Mouse (Mus musculus): ENCODE results near the gene Ifngr2.

The Ifngr2 gene

DNA sequence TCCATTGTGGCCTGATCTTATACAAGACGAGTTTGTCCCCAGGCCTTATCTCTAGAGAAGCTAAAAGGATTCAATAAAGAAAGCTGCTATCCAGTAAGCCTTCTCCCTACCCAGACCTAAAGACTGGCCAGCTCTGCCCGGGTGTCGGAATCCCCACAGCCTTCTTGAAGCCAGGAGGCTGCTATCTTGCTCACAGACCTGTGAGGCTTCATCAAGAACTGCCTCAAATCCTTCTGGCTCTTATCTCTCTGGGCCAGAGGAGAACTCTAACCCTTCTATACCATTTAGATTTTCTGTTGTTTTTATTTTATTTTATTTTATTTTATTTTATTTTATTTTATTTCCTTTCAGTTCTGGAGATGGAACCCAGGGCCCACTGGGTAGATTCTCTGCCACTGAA lies 9.8 kb upstream of the Ifngr2 start:
- no peak for DNase-seq

DNA sequence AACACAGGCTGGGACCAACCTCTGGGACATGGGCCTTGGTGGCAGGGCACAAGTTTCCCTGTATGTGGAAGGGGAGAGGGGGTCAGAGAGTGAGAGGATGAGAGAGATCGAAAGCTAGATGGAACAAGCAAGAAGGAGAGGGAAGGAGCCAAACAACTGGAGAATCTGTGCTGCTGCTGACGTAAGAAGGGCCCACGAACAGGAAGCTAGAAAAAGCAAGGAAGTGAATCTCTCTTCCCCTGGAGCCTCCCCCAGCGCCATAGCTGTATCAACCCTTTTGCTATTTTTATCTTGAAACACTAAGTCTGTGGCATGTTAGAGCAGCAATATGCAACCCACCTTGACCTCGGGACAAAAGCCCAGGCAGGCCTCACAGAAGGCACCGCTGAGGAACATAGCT lies 8.8 kb upstream of the Ifngr2 start:
- DNase-seq, result no peak

DNA sequence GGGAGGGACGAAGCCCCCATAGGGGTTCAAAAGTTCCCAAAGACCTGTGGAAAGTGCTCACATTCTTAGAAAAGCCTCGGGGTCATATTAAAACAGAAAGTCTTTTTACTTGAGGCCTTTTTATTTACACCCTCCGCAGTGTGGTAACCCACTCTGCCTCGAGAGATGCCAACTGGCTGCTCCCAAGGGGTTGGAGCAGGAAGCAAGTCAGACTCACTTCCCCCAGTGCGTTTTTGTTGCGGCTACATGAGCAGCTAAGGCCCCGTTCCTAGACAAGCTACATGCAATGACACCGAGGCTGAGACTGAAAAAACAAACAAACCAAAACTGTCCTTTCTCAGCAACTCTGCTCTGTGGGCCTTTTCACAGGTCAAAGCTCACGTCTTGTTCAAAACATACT lies 8.4 kb upstream of the Ifngr2 start:
- DNase-seq, result no peak

DNA sequence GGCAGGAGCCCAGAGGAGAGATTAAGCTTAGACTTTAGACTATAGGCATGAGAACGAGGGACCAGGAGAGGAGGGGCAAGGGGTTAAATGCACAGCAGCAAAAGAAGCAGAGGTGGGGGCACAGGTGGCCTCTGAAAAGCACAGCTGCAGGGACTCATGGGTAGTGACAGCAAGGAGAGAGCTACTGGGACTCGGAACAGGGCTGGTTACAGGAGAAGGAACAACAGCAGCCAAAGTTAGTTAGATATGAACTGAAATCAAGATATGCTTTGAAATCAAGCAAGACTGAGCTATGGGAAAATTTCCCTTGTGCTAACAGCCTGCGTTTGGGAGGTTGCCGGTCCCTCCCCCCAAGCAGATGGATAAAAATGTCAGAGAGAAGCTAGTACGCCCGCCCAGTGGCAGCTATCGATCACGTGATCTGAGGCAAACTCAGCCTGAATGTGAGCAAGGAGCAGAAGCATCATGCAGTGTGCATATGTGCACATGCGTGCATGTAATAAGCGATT lies 5.2 kb upstream of the Ifngr2 start:
- peak in 1 of 2 experiments; percentile 31 for DNase-seq

DNA sequence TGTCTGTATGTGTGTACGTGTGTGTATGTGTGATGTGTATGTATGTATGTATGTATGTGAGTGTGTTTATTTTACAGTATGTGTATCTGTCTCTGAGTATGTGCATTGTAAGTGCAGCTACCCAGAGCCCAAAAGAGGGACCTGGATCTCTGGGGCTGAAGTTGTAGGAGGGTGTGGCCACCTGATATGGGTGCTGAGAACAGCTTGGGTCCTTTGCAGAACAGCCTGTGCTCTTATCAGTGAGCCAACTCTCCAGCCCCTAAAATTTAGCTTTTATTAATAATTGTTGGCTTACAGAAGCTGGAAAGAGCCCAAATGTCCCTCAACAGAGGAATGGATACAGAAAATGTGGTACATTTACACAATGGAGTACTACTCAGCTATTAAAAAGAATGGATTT lies 3.3 kb upstream of the Ifngr2 start:
- no peak for DNase-seq

- DNase-seq, result no peak
Observed at GRCm38 (mm10) chr16:91545597-91546281, 1.1 kb upstream of the Ifngr2 start.

- peak in 1 of 2 experiments; percentile 22 for DNase-seq
Observed at GRCm38 (mm10) chr16:91546391-91546835, 459 bp upstream of the Ifngr2 start.

DNA sequence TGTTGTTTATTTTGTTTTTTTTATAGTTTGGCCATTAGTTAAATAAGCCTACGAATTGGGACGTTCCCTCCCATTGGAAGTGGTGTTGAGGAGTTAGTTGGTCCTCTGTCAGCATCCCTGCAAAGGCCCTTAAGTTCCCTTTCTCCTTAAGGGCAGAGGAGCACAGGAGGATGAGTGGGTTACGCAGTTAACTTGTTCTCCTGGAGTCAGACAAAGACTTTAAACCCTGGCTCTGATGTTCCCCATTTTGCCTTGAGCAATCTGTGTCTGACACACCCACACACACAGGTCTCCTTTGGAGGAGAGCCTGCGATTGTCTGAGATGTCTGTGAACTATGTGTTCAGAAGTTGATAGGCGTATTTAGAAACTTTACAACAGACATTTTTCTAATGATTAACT lies 1.1 kb downstream of the Ifngr2 start:
- DNase-seq, result no peak

GRCm38 (mm10) chr16:91548586-91548985 lies 1.7 kb downstream of the Ifngr2 start:
- no peak for DNase-seq

DNA sequence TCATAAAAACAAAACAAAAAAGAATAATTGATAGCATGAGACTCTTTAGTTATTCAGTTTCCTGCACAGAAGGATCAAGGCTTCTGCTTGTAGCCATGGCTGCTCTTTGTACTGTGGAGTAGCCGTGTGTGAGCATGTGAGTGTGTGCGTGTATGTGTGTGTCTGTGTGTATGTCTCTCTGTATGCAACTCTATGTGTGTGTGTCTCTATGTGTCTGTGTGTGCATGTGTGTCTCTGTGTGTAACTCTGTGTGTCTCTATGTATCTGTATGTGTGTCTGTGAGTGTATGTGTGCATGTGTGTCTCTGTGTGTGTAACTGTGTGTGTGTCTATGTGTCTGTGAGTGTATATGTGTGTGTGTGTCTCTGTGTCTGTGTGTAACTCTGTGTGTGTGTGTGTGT lies 2.1 kb downstream of the Ifngr2 start:
- DNase-seq, result no peak

DNA sequence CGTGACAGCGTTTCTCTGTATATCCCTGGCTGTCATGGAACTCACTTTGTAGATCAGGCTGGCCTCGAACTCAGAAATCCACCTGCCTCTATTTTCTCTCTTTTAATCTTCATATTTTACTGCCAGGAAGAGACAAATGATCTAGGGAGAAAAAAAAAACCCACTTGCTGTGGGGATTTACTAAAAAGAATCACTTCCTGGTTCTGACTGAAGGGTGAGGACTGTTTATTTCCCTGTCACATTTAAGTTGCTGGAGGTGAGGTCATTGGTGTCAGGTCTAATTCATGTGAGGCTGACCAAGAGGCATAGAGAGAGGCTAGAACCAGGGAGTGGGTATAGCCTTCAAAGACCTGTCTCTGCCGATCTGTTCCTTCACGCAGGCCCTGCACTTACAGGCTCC lies 2.7 kb downstream of the Ifngr2 start:
- no peak for DNase-seq

GRCm38 (mm10) chr16:91551081-91551524 lies 4.2 kb downstream of the Ifngr2 start:
- no peak for DNase-seq

- no peak for DNase-seq
Observed at GRCm38 (mm10) chr16:91552072-91552471, 5.2 kb downstream of the Ifngr2 start.

- DNase-seq, result peak; percentile 27 to 40
Observed at GRCm38 (mm10) chr16:91553625-91554024, 6.8 kb downstream of the Ifngr2 start.

DNA sequence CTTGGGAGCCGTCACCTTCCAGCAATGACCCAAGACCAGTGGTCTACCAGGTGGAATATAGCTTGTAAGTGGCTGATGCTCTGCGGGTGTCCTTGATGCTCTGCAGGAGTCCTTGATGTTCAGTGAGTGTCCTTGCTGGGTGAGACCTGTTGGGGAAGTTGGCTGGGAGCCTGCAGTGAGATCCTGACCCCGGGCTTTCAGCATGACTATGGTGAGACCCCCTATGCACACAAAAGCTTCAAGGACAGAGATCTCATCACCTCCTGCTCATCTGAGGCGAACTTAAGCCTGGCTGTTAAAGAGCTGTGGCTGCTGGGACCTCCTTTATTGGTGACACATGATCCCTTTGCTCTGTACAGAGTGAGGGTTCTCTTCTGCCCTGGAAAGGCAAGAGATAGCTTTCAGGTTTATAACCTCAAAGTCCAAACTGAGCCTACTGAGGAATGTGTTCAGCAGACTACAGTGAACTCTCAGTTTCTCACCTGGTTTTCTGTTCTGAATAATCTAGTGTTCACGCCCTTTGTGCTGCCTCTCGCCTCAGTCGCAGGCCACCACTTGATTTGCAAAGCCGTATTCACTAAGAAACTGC lies 8.2 kb downstream of the Ifngr2 start:
- no peak for DNase-seq

- no peak for DNase-seq
Observed at GRCm38 (mm10) chr16:91556659-91557058, 9.8 kb downstream of the Ifngr2 start.

- no peak for DNase-seq
Observed at GRCm38 (mm10) chr16:91557214-91557613, 10.3 kb downstream of the Ifngr2 start.

GRCm38 (mm10) chr16:91557693-91558092 lies 10.8 kb downstream of the Ifngr2 start:
- DNase-seq, result no peak

- DNase-seq, result peak; percentile 53 to 67
Observed at GRCm38 (mm10) chr16:91561099-91561498, 14.2 kb downstream of the Ifngr2 start.

DNA sequence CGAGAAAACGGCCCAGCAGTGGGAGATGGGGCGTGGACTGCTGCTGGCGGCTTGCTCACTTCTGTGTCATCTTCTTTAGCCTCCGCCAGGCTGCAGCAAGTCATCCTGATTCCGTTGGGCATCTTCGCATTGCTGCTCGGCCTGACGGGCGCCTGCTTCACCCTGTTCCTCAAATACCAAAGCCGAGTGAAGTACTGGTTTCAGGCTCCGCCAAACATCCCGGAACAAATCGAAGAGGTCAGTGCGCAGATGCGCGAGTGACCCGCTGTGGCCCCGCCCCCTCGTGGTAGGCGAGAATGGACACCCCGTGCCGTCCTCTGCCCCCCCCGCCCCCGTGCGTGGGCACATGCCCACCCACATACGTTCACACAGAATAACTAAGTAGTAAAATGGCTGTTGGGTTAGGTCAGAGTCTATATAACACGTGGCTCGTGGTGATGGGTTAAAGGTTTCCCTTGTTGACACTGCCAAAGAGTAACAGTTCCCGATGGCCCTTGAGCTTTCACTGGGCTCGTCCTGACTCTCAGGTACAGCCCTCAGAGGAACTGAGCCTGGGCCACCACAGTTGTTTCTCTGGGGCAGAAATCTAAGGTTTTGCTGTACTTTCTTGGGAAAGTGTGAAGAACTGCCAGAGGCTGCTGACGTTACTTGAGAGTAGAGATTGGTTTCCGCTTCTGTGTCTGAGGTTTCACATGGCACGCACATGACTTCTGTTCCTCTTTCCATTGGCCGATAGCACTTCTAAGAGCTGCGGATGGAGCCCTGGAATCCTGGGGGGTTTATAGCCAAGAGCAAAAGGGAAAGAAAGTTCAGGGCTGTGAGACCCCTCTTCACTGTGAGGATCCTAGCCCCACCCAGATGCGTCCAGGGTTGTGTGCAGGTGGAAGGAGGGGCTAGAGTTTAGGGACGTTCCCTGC lies 14.9 kb downstream of the Ifngr2 start:
- DNase-seq, result no peak

DNA sequence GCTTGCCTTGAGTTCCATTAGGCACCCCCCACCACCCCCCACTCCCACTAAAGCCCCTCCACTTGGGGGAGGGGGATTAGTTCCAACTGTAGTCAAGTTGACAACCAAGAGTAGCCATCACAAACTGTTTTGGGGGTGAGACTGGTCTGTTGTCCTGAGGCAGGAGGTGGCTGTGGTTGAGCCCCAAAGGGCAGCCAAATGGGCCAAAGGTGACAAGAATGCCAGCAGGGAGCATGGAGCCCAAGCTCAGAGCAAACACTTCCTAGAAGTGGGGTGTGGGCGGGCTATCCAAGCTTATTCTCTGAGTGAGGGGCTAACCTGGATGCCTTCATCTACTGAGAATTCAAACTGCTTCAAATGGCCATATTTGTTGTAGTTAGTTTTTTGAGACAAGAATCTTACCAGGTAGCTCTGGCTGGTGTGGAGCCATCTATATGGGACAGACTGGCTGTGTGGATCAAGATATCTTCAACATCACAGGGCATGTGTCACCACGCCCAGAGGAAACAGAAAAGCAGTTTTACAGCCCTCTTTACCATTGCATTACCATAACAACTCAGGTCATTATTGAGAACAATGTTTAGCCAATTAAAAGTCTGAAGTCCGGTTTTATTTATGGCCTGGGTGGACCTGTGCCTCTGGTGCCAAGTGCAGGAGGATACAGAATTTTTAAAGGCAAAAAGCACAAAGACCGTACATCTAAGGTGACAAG lies 17.9 kb downstream of the Ifngr2 start:
- DNase-seq, result no peak

DNA sequence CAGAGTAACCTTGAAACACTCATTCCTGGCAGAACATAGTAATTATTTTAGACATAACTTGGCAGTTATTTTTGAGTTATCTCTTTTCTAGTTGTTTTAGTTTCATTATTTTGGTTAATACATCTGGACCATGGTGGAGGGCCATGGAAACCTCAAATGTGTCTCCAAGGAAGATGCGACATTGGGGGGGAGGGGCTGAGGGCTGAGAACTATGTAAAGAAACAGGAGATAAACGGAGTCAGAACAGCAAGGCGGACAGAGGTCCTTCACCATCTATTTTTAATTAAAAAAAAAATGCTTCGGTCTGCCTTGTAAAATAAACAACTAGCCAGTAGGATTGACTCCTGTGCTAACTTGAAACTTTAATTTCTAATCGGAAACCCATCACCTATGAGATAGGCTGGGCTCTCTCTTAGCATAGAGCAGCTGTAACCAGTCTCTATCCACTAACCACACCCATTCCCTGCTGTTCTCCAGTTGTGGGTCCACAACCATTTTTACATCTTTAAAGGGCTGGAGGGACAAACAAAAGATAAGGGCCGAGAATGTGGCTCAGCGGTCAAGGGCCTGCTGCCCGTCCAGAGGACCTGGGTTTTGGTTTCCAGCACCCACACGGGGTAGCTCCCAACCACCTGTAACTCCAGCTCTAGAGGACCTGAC lies 18.6 kb downstream of the Ifngr2 start:
- DNase-seq, result no peak
